Mouse (Mus musculus): ENCODE measurements around the gene Ankle1.

Gene Ankle1

DNA sequence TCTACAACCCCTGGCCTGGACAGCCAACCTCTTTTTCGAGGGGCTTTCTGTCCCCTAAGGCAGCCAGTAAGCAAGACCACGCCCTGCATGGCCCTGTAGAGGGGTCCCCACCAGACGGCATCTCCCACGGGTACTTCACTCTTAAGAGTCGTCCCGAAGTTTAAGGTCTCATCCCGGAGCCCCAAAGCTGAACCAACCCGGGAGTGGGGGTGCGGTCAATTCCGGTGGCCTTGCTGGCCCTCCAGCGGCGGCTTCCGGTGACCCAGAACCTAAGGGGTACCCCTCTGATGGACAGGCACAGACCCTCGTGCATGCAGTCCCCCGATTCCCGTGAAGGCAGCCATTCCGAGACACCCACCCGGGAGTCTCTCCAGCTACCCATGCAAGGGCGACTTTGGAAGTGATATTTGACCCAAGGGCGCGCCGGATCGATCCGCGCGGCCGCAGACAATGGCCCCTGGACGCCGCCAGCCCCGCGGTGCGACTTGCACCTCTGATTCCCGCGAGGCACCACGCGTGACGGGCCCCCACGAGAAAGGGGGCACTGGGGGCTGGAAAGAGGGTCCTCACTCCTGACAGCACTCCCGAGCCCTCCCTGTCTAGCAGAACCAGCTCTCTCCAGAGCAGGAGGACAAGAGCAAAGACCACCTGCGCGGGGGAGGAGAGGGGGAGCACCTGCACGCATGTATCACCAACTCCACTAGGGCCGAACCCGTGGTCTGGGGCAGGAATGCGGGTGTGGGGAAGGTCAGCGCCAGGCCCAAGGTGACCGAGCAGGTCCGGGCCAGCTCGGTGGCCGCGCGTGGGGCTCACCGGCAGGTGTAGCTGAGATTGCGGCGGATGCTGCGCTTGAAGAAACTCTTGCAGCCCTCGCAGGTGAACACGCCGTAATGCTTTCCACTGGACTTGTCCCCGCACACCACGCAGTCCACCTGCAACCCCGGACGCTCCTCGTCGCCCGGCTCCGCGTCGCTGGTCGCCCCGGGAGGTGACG lies 25.3 kb upstream of the Ankle1 start:
- in situ Hi-C loops (cut with MboI; ENCODE audit: low pct_unique_long_range_greater_than_20kb in 1 of 2, low sequenced_read_pairs in 2 of 2, unreplicated experiment in 1 of 2) = no loop called here

- in situ Hi-C loops (cut with MboI; ENCODE audit: low pct_unique_long_range_greater_than_20kb in 1 of 2, low sequenced_read_pairs in 2 of 2, unreplicated experiment in 1 of 2) = no loop called here
Observed at GRCm38 (mm10) chr8:71381421-71381970, 24.3 kb upstream of the Ankle1 start, which contains the start of gene Nr2f6. Nr2f6 (minus strand) TSS chr8:71381960.

- in situ Hi-C loops (cut with MboI; ENCODE audit: low pct_unique_long_range_greater_than_20kb in 1 of 2, low sequenced_read_pairs in 2 of 2, unreplicated experiment in 1 of 2) = no loop called here
Observed at GRCm38 (mm10) chr8:71381971-71382961, 23.5 kb upstream of the Ankle1 start.

GRCm38 (mm10) chr8:71383396-71383795 lies 22.4 kb upstream of the Ankle1 start:
- in situ Hi-C loops (cut with MboI; ENCODE audit: low pct_unique_long_range_greater_than_20kb in 1 of 2, low sequenced_read_pairs in 2 of 2, unreplicated experiment in 1 of 2) = no loop called here

GRCm38 (mm10) chr8:71383860-71384259 lies 21.9 kb upstream of the Ankle1 start:
- in situ Hi-C loops (cut with MboI; ENCODE audit: low pct_unique_long_range_greater_than_20kb in 1 of 2, low sequenced_read_pairs in 2 of 2, unreplicated experiment in 1 of 2) = no loop called here

- in situ Hi-C loops (cut with MboI; ENCODE audit: low pct_unique_long_range_greater_than_20kb in 1 of 2, low sequenced_read_pairs in 2 of 2, unreplicated experiment in 1 of 2) = no loop called here
Observed at GRCm38 (mm10) chr8:71385212-71385835, 20.5 kb upstream of the Ankle1 start.

DNA sequence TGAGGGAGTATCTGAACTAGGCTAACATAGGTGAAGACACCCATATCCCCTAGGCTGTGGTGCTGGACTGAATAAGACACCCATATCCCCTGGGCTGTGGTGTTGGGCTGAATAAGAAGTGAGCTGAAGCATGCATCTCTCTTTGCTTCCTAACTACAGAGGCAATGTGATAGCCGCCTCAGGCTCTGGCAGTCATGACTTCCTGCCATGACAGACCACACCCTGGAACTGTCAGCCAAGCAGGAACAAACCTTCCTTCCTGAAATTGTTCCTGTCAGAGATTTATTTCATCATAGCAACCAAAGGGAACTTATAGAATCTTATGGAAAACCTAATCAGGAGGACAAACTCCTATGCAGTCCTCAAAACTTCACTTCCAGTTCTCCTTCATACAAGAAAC lies 17.5 kb upstream of the Ankle1 start:
- in situ Hi-C loops (cut with MboI; ENCODE audit: low pct_unique_long_range_greater_than_20kb in 1 of 2, low sequenced_read_pairs in 2 of 2, unreplicated experiment in 1 of 2) = no loop called here

- in situ Hi-C loops (cut with MboI; ENCODE audit: low pct_unique_long_range_greater_than_20kb in 1 of 2, low sequenced_read_pairs in 2 of 2, unreplicated experiment in 1 of 2) = no loop called here
Observed at GRCm38 (mm10) chr8:71391696-71392095, 14.1 kb upstream of the Ankle1 start.

GRCm38 (mm10) chr8:71392391-71392790 lies 13.4 kb upstream of the Ankle1 start:
- in situ Hi-C loops (cut with MboI; ENCODE audit: low pct_unique_long_range_greater_than_20kb in 1 of 2, low sequenced_read_pairs in 2 of 2, unreplicated experiment in 1 of 2) = no loop called here

GRCm38 (mm10) chr8:71392871-71393270 lies 12.9 kb upstream of the Ankle1 start:
- in situ Hi-C loops (cut with MboI; ENCODE audit: low pct_unique_long_range_greater_than_20kb in 1 of 2, low sequenced_read_pairs in 2 of 2, unreplicated experiment in 1 of 2) = no loop called here

DNA sequence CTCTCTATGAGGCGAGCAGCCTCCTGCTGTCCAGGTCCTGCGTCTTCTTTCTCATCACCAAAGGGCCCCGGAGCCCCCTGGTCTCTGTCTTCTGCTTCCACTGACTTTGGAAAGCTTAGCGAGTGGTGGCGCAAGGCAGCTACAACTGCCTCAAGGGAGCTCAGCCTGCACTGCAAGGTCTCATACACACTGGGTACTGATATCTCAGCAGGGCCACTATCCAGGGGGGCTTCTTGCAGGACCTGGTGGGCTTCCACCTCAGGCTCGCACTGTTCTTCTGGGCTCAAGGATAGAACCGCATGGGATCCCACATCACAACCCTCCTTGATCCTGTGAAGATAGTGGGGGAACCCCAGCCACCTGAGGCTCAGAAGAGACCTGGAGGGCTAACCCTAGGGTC lies 11.3 kb upstream of the Ankle1 start:
- in situ Hi-C loops (cut with MboI; ENCODE audit: low pct_unique_long_range_greater_than_20kb in 1 of 2, low sequenced_read_pairs in 2 of 2, unreplicated experiment in 1 of 2) = no loop called here

GRCm38 (mm10) chr8:71395071-71395470 lies 10.7 kb upstream of the Ankle1 start:
- in situ Hi-C loops (cut with MboI; ENCODE audit: low pct_unique_long_range_greater_than_20kb in 1 of 2, low sequenced_read_pairs in 2 of 2, unreplicated experiment in 1 of 2) = no loop called here

DNA sequence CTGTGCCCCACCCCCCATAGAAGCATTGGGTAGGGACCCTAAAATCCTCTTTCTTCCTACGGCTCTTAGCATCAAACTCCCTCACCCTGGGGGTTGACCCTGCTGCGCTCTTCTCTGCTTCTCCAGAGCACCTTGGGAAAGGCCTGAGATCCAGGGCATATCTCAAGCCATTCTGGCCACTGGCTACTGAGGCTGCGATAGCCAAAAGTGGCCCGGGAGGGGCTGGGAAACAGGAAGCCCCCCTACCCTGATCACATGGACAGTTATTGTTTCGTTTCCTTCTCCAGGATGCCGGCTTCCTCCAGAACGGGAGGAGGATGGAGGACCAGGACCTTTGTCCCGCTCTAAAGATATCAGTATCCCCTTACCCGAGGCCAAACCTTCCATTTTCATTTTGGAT lies 10.2 kb upstream of the Ankle1 start, which contains the start of gene Ushbp1:
Gene Ushbp1 (minus strand): TSS at position 174 of the 400 bp plus-strand sequence.
- in situ Hi-C loops (cut with MboI; ENCODE audit: low pct_unique_long_range_greater_than_20kb in 1 of 2, low sequenced_read_pairs in 2 of 2, unreplicated experiment in 1 of 2) = no loop called here

- in situ Hi-C loops (cut with MboI; ENCODE audit: low pct_unique_long_range_greater_than_20kb in 1 of 2, low sequenced_read_pairs in 2 of 2, unreplicated experiment in 1 of 2) = no loop called here
Observed at GRCm38 (mm10) chr8:71396639-71397305, 9.0 kb upstream of the Ankle1 start, which contains the start of gene Babam1. Babam1 (plus strand) TSS chr8:71396861.

GRCm38 (mm10) chr8:71397701-71398100 lies 8.1 kb upstream of the Ankle1 start:
- in situ Hi-C loops (cut with MboI; ENCODE audit: low pct_unique_long_range_greater_than_20kb in 1 of 2, low sequenced_read_pairs in 2 of 2, unreplicated experiment in 1 of 2) = no loop called here

- in situ Hi-C loops (cut with MboI; ENCODE audit: low pct_unique_long_range_greater_than_20kb in 1 of 2, low sequenced_read_pairs in 2 of 2, unreplicated experiment in 1 of 2) = no loop called here
Observed at GRCm38 (mm10) chr8:71400826-71401225, 5.0 kb upstream of the Ankle1 start.

GRCm38 (mm10) chr8:71401454-71401853 lies 4.4 kb upstream of the Ankle1 start:
- in situ Hi-C loops (cut with MboI; ENCODE audit: low pct_unique_long_range_greater_than_20kb in 1 of 2, low sequenced_read_pairs in 2 of 2, unreplicated experiment in 1 of 2) = no loop called here

All from mouse embryonic stem cell (cell line).